Mouse (Mus musculus) liver, embryonic 16.5 days (tissue): ENCODE data around the gene Ttll5. TPM values are rescaled to one million over a fixed set of nuclear protein-coding genes. Genes with fewer than 3 reads are reported as not detected.

ENCODE experiments used
- ATAC-seq: fragments of 200-750 bp; cut with Nextera tagmentation; 2 replicates; pipeline ENCODE4 v1.8.0; 2017; ENCODE audit warnings: low read depth, mild to moderate bottlenecking, moderate number of reproducible peaks, moderate library complexity
- H3K27ac ChIP-seq: fragments of 300-500 bp; sonication (generic); 2 replicates; pipeline ENCODE4 v1.5.1; 2014; ENCODE audit warnings: mild to moderate bottlenecking, low read length
- H3K27me3 ChIP-seq: fragments of 300-500 bp; sonication (generic); 2 replicates; pipeline ENCODE4 v1.6.1; 2014; ENCODE audit warnings: low read depth, low read length, mixed read lengths; ENCODE audit not compliant: control insufficient read depth, insufficient read depth
- H3K36me3 ChIP-seq: fragments of 300-500 bp; sonication (generic); 2 replicates; pipeline ENCODE4 v1.6.1; 2014; ENCODE audit warnings: mild to moderate bottlenecking; ENCODE audit not compliant: control insufficient read depth, insufficient read depth
- H3K4me1 ChIP-seq: fragments of 300-500 bp; sonication (generic); 2 replicates; pipeline ENCODE4 v1.6.1; 2014; ENCODE audit warnings: low read depth, low read length, mixed read lengths; ENCODE audit not compliant: control insufficient read depth
- H3K4me2 ChIP-seq: fragments of 300-500 bp; sonication (generic); 2 replicates; pipeline ENCODE4 v1.6.1; 2014; ENCODE audit warnings: low read depth, low read length, mixed read lengths
- H3K4me3 ChIP-seq: fragments of 300-500 bp; sonication (generic); 2 replicates; pipeline ENCODE4 v1.5.1; 2014; ENCODE audit warnings: low read depth, mild to moderate bottlenecking, low read length
- H3K9ac ChIP-seq: fragments of 300-500 bp; sonication (generic); 2 replicates; pipeline ENCODE4 v1.6.1; 2014; ENCODE audit warnings: low read depth, low read length
- H3K9me3 ChIP-seq: fragments of 300-500 bp; sonication (generic); replicated peaks from 2 replicates; pipeline ENCODE4 v1.6.1; 2016; ENCODE audit warnings: low read length; ENCODE audit not compliant: control insufficient read depth
- WGBS: fragments of 180-500 bp; shearing (Covaris S2); extraction: QIAGEN DNeasy Blood & Tissue Kit; methylation state at CpG from one replicate; pipeline ENCODE4 v1.1.7; 2014; ENCODE audit not compliant: insufficient replicate concordance; 5-methylcytosine and 5-hydroxymethylcytosine counted together
- polyA plus RNA-seq: library from polyadenylated mRNA; unstranded; fragments of >200 nt; fragmentation: Nextera tagmentation; extraction: Ambion mirVana; gene quantifications from 2 replicates; pipeline ENCODE4 v1.2.1, GENCODE M21; 2015

Ttll5 gene
- polyA plus RNA-seq, 1 experiment from 2014 or later = 6.0 TPM

DNA sequence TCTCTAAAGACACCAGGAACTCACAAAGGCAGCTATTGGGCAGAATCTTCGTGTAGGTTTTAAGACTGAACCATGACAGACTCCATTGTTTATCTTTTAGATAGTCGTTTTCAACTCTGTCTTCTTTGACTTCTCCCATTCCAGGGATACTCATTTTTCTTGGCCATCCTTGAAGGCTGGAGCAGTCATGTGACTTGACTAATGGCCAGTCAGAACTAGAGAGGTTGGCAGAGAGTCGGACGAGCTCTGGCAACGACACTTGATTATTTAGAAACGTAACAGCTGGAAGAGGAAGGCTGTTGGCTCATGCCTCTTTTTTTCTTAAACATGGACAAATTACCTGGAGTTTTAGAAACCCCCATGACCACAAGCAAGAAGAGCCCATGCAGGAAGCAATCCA lies 234.9 kb downstream of the Ttll5 start:
- no peak overlapping the region for H3K27ac ChIP-seq

DNA sequence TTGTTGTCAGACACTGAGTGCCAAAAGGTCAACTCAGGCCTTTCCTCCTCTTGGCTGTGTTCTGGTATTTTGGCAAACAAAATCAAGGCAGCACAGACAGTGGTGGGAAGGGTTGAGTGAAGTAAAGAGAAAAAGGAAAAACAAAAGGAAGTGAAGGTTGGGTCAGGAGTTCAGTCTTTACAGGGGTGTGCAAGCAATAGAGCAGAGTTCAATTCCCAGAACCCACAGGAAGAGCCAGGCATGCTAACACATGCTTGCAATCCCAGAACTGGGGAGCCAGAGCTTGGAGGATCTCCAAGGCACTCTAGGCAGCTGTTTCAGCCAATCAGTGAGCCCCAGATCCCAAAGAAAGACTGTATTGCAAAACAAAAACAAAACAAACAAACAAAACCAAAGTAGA lies 240.3 kb downstream of the Ttll5 start:
- Histone ChIP-seq H3K36me3 (no peaks in the 10 kb centered on the region), H3K27ac (no peak overlapping the region), H3K9ac (no peak overlapping the region), H3K27me3 (no peaks in the 10 kb centered on the region), H3K4me1 (no peaks in the 10 kb centered on the region), H3K4me2 (no peak overlapping the region), H3K9me3 (no peaks in the 10 kb centered on the region), H3K4me3 (no peak overlapping the region)
- ATAC-seq = no peak

More for the DNA sequence above, 234.9 kb downstream of the Ttll5 start:
- 69% methylated on average over 6 of the region's 6 CpGs for WGBS
- ATAC-seq = no peak
- Histone ChIP-seq H3K4me2 (no peak overlapping the region), H3K27me3 (no peaks in the 10 kb centered on the region), H3K9me3 (no peaks in the 10 kb centered on the region), H3K9ac (no peak overlapping the region), H3K36me3 (no peaks in the 10 kb centered on the region), H3K4me1 (no peaks in the 10 kb centered on the region), H3K4me3 (no peak overlapping the region)

DNA sequence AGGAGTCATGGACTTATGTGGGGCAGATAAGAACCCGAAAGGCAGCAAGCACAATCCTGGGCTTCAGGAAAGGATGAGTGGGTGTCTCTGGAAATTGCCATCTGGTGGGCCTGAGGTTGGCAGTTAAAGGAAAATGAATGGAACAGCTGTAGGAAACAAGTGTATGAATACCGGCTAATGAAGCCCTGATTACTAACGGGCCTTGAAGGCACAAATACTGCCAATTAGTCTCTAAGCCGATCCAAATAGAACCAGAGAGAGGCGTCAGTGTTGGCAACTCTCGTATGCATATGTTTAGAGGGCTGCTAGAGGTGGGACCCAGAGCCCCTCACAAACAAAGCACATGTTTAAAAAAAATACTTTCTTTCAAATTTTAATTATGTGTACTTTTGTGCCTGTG lies 247.0 kb downstream of the Ttll5 start:
- H3K9me3 ChIP-seq = no peaks in the 10 kb centered on the region
- H3K27ac ChIP-seq = no peak overlapping the region
- no peak for ATAC-seq
- no peak overlapping the region for H3K9ac ChIP-seq
- H3K4me2 ChIP-seq = no peak overlapping the region
- WGBS = 81% methylated on average over 6 of the region's 6 CpGs
- H3K36me3 ChIP-seq = no peaks in the 10 kb centered on the region
- no peaks in the 10 kb centered on the region for H3K4me1 ChIP-seq
- H3K4me3 ChIP-seq = no peak overlapping the region
- H3K27me3 ChIP-seq = no peaks in the 10 kb centered on the region; the same call in 1 of the 2 replicates

DNA sequence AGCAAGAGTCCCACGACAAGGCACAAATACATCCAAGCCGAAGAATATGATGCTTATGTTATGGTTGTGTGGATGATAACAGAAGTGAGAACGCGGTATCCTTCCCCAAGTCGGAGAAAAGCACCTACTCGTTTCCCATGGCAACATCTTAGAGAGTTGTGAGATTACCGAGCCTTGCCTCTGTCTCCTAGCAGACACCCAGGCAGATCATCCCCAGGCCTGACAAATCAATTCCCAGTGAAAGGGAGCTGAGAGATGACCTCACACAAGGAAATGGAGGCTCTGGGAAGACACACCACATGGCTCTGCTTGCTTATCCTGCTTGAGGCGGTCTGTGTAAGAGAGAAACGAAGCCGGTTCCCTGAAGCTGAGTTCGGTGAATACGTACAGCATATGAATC lies 250.2 kb downstream of the Ttll5 start:
- no peak overlapping the region for H3K4me2 ChIP-seq
- no peaks in the 10 kb centered on the region for H3K36me3 ChIP-seq
- no peaks in the 10 kb centered on the region; the same call in 1 of the 2 replicates for H3K4me1 ChIP-seq
- H3K9me3 ChIP-seq = no peaks in the 10 kb centered on the region
- ATAC-seq = no peak
- no peak overlapping the region for H3K27ac ChIP-seq
- H3K9ac ChIP-seq = no peak overlapping the region
- 65% methylated on average over 12 of the region's 12 CpGs for WGBS
- H3K27me3 ChIP-seq = peaks cover 15% of the 10 kb centered on the region
- no peak overlapping the region for H3K4me3 ChIP-seq

DNA sequence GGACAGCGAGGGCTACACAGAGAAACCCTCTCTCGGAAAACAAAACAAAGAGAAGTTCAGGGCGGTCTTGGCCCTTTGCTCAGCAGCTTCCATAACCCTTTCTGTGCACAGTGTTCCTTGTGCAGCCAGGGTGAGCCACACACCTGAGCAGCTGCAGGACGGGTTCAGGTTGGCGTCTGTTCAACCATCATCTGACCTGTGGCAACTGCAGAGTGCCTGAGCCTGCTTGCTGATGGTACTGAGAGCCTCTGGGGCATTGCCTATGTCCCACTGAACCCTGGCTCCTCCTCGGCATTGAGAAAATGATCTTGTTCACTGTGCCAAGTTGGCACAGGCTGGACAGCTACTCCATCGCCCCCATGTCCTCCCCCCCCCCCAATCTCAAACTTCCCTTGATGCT lies 250.9 kb downstream of the Ttll5 start:
- ATAC-seq = no peak
- H3K27me3 ChIP-seq = peaks cover 15% of the 10 kb centered on the region
- WGBS = 69% methylated on average over 7 of the region's 7 CpGs

DNA sequence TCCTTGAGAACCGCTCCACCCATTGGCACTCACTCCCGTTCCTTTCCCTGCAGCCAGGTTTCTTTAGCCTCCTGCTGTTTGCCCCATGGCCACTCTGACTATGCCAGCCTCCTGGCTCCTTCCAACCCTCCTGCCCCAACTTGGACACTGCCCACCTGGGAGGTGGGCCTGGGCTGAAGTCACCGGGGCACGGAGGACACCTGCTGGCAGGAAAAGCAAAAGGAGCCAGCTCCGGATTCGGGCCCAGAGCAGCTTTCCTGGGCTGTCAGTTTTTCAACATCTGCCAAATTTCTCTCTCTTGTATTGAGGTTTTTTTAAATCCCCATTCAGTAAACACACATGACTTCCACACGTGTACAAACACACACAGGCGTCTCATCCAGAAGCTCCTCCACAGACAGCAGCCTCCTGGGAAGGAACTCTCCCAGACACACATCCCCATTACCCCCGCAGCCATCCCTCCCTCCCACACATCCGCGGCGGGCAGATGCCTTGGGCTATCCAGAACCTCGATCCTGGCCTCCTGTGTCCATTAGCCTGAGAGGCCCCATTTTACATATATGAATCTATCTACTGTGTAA lies 252.0 kb downstream of the Ttll5 start:
- H3K9ac ChIP-seq = no peak overlapping the region
- H3K36me3 ChIP-seq = no peaks in the 10 kb centered on the region
- WGBS = 19% methylated on average over 13 of the region's 13 CpGs
- H3K4me3 ChIP-seq = no peak overlapping the region
- H3K9me3 ChIP-seq = no peaks in the 10 kb centered on the region
- H3K4me1 ChIP-seq = no peaks in the 10 kb centered on the region; the same call in 1 of the 2 replicates
- no peak overlapping the region for H3K27ac ChIP-seq
- ATAC-seq = no peak
- H3K4me2 ChIP-seq = no peak overlapping the region
- peaks cover 22% of the 10 kb centered on the region for H3K27me3 ChIP-seq

More for the DNA sequence above, 250.9 kb downstream of the Ttll5 start:
- Histone ChIP-seq H3K4me2 (no peak overlapping the region), H3K9me3 (no peaks in the 10 kb centered on the region), H3K9ac (no peak overlapping the region), H3K36me3 (no peaks in the 10 kb centered on the region), H3K27ac (no peak overlapping the region), H3K4me1 (no peaks in the 10 kb centered on the region; the same call in 1 of the 2 replicates), H3K4me3 (no peak overlapping the region)

DNA sequence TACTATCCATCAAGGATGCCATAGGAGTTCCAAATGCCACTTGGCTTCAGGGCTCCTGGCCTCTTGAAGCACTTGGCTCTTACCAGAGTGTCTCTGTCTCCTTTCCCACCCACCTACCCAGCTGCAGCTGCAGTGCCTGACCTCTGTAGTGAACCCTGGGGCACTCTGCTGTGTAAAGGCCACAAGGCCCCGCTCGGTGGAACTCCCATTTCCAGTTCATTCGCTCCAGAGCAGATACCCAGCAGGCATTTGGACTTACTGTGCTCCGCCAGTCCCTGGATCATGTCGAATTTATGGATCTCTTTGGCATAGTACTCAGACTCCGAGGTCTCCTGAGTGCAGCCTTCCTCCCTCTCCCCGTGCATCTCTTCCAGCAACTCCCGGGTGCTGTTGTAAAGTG lies 252.9 kb downstream of the Ttll5 start:
- H3K4me3 ChIP-seq = no peak overlapping the region

DNA sequence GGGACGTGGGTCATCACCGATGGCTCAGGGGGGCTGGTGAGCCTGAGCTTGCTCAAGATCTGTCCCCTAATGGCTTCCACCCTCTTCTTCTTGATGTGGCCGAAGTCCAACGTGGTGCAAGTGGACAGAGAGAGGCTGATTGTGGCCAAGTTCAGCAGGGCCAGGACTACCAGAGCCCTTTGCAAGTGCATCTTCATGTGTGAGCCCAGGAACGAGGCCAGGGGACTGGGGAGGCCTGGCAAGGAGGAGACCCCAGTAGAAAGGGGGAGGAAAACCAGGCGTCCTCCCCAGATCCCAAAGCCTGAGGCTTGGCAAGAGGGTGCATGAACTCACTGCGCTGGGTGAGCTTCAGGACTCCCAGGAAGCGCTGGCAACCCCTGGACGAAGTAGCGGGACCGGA lies 253.3 kb downstream of the Ttll5 start:
- Histone ChIP-seq H3K27me3 (peaks cover 33% of the 10 kb centered on the region), H3K36me3 (no peaks in the 10 kb centered on the region), H3K9ac (no peak overlapping the region), H3K4me2 (no peak overlapping the region), H3K4me1 (no peaks in the 10 kb centered on the region; the same call in 1 of the 2 replicates), H3K4me3 (no peak overlapping the region), H3K9me3 (no peaks in the 10 kb centered on the region), H3K27ac (no peak overlapping the region)
- ATAC-seq = no peak
- 38% methylated on average over 11 of the region's 11 CpGs for WGBS

More for the DNA sequence above, 252.9 kb downstream of the Ttll5 start:
- no peak overlapping the region for H3K4me2 ChIP-seq
- no peaks in the 10 kb centered on the region for H3K36me3 ChIP-seq
- H3K27ac ChIP-seq = no peak overlapping the region
- H3K27me3 ChIP-seq = peaks cover 28% of the 10 kb centered on the region
- H3K9me3 ChIP-seq = no peaks in the 10 kb centered on the region
- H3K9ac ChIP-seq = no peak overlapping the region
- H3K4me1 ChIP-seq = no peaks in the 10 kb centered on the region; the same call in 1 of the 2 replicates
- no peak for ATAC-seq
- WGBS = 41% methylated on average over 8 of the region's 8 CpGs

DNA sequence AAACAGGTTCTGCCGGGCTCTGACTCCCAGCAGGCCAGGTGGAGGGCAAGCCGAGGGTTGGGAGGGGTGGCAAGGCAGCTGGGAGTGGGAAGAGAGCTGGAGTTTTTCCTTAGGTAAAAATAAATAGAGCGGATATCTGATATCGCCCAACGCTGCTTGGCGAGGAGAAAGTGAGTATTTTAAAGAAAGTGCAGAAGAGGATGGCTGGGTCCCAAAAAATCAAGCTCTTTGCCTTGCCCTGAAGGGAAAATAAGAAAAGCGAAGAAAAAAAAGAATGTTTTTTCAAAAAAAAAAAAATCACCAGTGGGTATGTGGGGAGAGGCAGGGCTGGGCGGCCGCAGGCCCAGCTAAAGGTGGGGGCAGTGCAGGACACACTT lies 253.7 kb downstream of the Ttll5 start:
- Histone ChIP-seq H3K36me3 (no peaks in the 10 kb centered on the region), H3K4me1 (no peaks in the 10 kb centered on the region; the same call in 1 of the 2 replicates), H3K4me2 (peak overlapping the region; percentile 78), H3K4me3 (peak overlapping the region; percentile 61), H3K27ac (no peak overlapping the region), H3K9ac (no peak overlapping the region), H3K9me3 (no peaks in the 10 kb centered on the region), H3K27me3 (peaks cover 37% of the 10 kb centered on the region)
- no peak for ATAC-seq
- 40% methylated on average over 9 of the region's 9 CpGs for WGBS
